Mouse (Mus musculus): ENCODE data around the gene Armh4.
A peak's percentile ranks its signal among the peaks of the same experiment; 100 is the strongest.
"Not testable (repeated sequence)": the region's sequence is repeated elsewhere in the genome, so short reads cannot be mapped to it uniquely, and the experiment has no call there.

The Armh4 gene

GRCm38 (mm10) chr14:49782715-49783531 is at the start of gene Armh4:
Gene Armh4 (minus strand): TSS chr14:49783383.
- DNase-seq = peak; percentile 71 to 80

- peak; percentile 20 to 24 for DNase-seq
Observed at GRCm38 (mm10) chr14:49829192-49830171, 46.3 kb upstream of the Armh4 start.

- not testable (repeated sequence) for DNase-seq
Observed at GRCm38 (mm10) chr14:49819721-49820440, 36.7 kb upstream of the Armh4 start.

- DNase-seq = not testable (repeated sequence)
Observed at GRCm38 (mm10) chr14:49818713-49819208, 35.6 kb upstream of the Armh4 start.

GRCm38 (mm10) chr14:49812966-49813365 is 29.8 kb upstream of the Armh4 start:
- DNase-seq = not testable (repeated sequence)

GRCm38 (mm10) chr14:49805051-49805450 is 21.9 kb upstream of the Armh4 start:
- not testable (repeated sequence) for DNase-seq

GRCm38 (mm10) chr14:49801444-49801843 is 18.3 kb upstream of the Armh4 start:
- peak; percentile 4 to 10 for DNase-seq

- DNase-seq = no peak
Observed at GRCm38 (mm10) chr14:49793948-49794347, 10.8 kb upstream of the Armh4 start.

GRCm38 (mm10) chr14:49790542-49790941 is 7.4 kb upstream of the Armh4 start:
- no peak for DNase-seq

GRCm38 (mm10) chr14:49785793-49786192 is 2.6 kb upstream of the Armh4 start:
- DNase-seq = peak; percentile 74 to 76

- no peak for DNase-seq
Observed at GRCm38 (mm10) chr14:49783866-49784265, 683 bp upstream of the Armh4 start.

GRCm38 (mm10) chr14:49780416-49780815 is 2.8 kb downstream of the Armh4 start:
- no peak for DNase-seq

GRCm38 (mm10) chr14:49777539-49777938 is 5.6 kb downstream of the Armh4 start:
- DNase-seq = not testable (repeated sequence)

- no peak for DNase-seq
Observed at GRCm38 (mm10) chr14:49771746-49772145, 11.4 kb downstream of the Armh4 start.

- DNase-seq = no peak
Observed at GRCm38 (mm10) chr14:49766601-49767000, 16.6 kb downstream of the Armh4 start.

GRCm38 (mm10) chr14:49755845-49756244 is 27.3 kb downstream of the Armh4 start:
- DNase-seq = no peak

GRCm38 (mm10) chr14:49752614-49753013 is 30.6 kb downstream of the Armh4 start:
- DNase-seq = no peak

- DNase-seq = no peak
Observed at GRCm38 (mm10) chr14:49745874-49746273, 37.3 kb downstream of the Armh4 start.

GRCm38 (mm10) chr14:49743946-49744526 is 39.1 kb downstream of the Armh4 start:
- DNase-seq = no peak

GRCm38 (mm10) chr14:49739328-49739727 is 43.9 kb downstream of the Armh4 start:
- DNase-seq = no peak

- DNase-seq = no peak
Observed at GRCm38 (mm10) chr14:49738441-49739088, 44.6 kb downstream of the Armh4 start.
